Mouse (Mus musculus) spleen, adult 2 months (tissue): ENCODE data around the gene Vmn2r90. TPM values are rescaled to one million over a fixed set of nuclear protein-coding genes. Genes with fewer than 3 reads are reported as not detected.
"Not testable (repeated sequence)": the region's sequence is repeated elsewhere in the genome, so short reads cannot be mapped to it uniquely, and the experiment has no call there.

Experiments used
- DNase-seq, 2 experiments: peaks; one replicate each; pipeline versions ENCODE4 v3.0.0 to v3.0.0-alpha.2; 2012 to 2021; ENCODE audit warnings: low spot score in 2 of 2, low read depth in 1 of 2
- H3K27ac ChIP-seq: fragments of 200-500 bp; 2 replicates; pipeline ENCODE4 v1.5.1; 2012; ENCODE audit warnings: low read length, inconsistent platforms; ENCODE audit not compliant: insufficient read depth
- H3K27me3 ChIP-seq: fragments of 200-500 bp; 2 replicates; pipeline ENCODE4 v1.6.1; 2012; ENCODE audit warnings: mild to moderate bottlenecking, moderate library complexity, low read length, inconsistent platforms; ENCODE audit not compliant: control insufficient read depth, insufficient read depth
- H3K36me3 ChIP-seq: fragments of 200-500 bp; 2 replicates; pipeline ENCODE4 v1.6.1; 2012; ENCODE audit warnings: mild to moderate bottlenecking, low read length, inconsistent platforms; ENCODE audit not compliant: control insufficient read depth, insufficient read depth
- H3K4me1 ChIP-seq: fragments of 200-500 bp; 2 replicates; pipeline ENCODE4 v1.6.1; 2011; ENCODE audit warnings: inconsistent platforms; ENCODE audit not compliant: control insufficient read depth, insufficient read depth, insufficient read length
- H3K4me3 ChIP-seq: fragments of 200-500 bp; 2 replicates; pipeline ENCODE4 v1.5.1; 2011; ENCODE audit warnings: mild to moderate bottlenecking, inconsistent platforms; ENCODE audit not compliant: insufficient read depth, insufficient read length; ENCODE audit errors: extremely low read depth
- CTCF ChIP-seq: fragments of 200-500 bp; IDR thresholded peaks from 2 replicates; pipeline ENCODE4 v1.5.1; 2011; ENCODE audit warnings: mild to moderate bottlenecking, inconsistent platforms; ENCODE audit not compliant: insufficient read depth, insufficient read length, insufficient replicate concordance; ENCODE audit errors: extremely low read depth
- POLR2A ChIP-seq: fragments of 200-500 bp; IDR thresholded peaks from 2 replicates; pipeline ENCODE4 v1.6.1; 2011; ENCODE audit warnings: low read depth, low read length, inconsistent platforms
- WGBS: fragments of 180-500 bp; shearing (Covaris S2); methylation state at CpG from one replicate; pipeline ENCODE4 v1.1.7; 2018; 5-methylcytosine and 5-hydroxymethylcytosine counted together
- polyA plus RNA-seq: library from polyadenylated mRNA; depleted of rRNA; stranded (reverse); fragments of >200 nt; gene quantifications from 2 replicates; pipeline ENCODE4 v1.2.3, GENCODE M21; 2012; rRNA removed

The Vmn2r90 gene
- polyA plus RNA-seq, 1 experiment, result 0.07 TPM

GRCm38 (mm10) chr17:17749371-17749770, 45.8 kb downstream of the Vmn2r90 start:
- TF ChIP-seq CTCF, result peak; percentile 9; the same call in 1 of the 2 replicates
- peak; percentile 8 to 9 for DNase-seq
- not testable (repeated sequence) for H3K27me3 ChIP-seq, H3K36me3 ChIP-seq, H3K4me1 ChIP-seq, H3K4me3 ChIP-seq, H3K27ac ChIP-seq
- 6% methylated on average over 4 of the region's 4 CpGs for WGBS

- no peak for TF ChIP-seq POLR2A
- no peak for TF ChIP-seq CTCF
- 83% methylated on average over 1 of the region's 1 CpGs for WGBS
- DNase-seq, result no peak
- H3K4me3 ChIP-seq, result no peak overlapping the region
- H3K27ac ChIP-seq, result no peak overlapping the region
- H3K4me1 ChIP-seq, result no peaks in the 10 kb centered on the region
- H3K36me3 ChIP-seq, result no peaks in the 10 kb centered on the region
- H3K27me3 ChIP-seq, result no peaks in the 10 kb centered on the region
Measured at GRCm38 (mm10) chr17:17762614-17763293, 59.2 kb downstream of the Vmn2r90 start.

GRCm38 (mm10) chr17:17764206-17764605, 60.7 kb downstream of the Vmn2r90 start:
- H3K4me1 ChIP-seq, result no peaks in the 10 kb centered on the region
- H3K36me3 ChIP-seq, result no peaks in the 10 kb centered on the region
- 45% methylated on average over 1 of the region's 1 CpGs for WGBS
- no peak for DNase-seq
- no peaks in the 10 kb centered on the region for H3K27me3 ChIP-seq
- H3K4me3 ChIP-seq, result no peak overlapping the region
- no peak overlapping the region for H3K27ac ChIP-seq
- TF ChIP-seq CTCF, result no peak
- no peak for TF ChIP-seq POLR2A

GRCm38 (mm10) chr17:17766481-17766880, 62.9 kb downstream of the Vmn2r90 start:
- DNase-seq, result peak in 1 of 2 experiments; percentile 27
- Histone ChIP-seq H3K36me3 (no peaks in the 10 kb centered on the region), H3K27me3 (no peaks in the 10 kb centered on the region), H3K27ac (no peak overlapping the region), H3K4me1 (no peaks in the 10 kb centered on the region), H3K4me3 (no peak overlapping the region)
- 8% methylated on average over 3 of the region's 3 CpGs for WGBS
- TF ChIP-seq CTCF, result no peak
- TF ChIP-seq POLR2A, result no peak

Other genes starting within 250 kb of the Vmn2r90 start
- 7.3 and 7.4 TPM in 2 replicates for gene Lnpep, start 78.7 kb upstream of the Vmn2r90 start, polyA plus RNA-seq
- 6.8 and 8.6 TPM in 2 replicates for gene Spaca6, start 123.4 kb downstream of the Vmn2r90 start, polyA plus RNA-seq
- 0.11 and 0.25 TPM in 2 replicates for gene Has1, start 151.5 kb downstream of the Vmn2r90 start, polyA plus RNA-seq
- 8.2 and 8.9 TPM in 2 replicates for gene Fpr1, start 180.2 kb downstream of the Vmn2r90 start, polyA plus RNA-seq
- 2.4 and 2.8 TPM in 2 replicates for gene Fpr2, start 184.1 kb downstream of the Vmn2r90 start, polyA plus RNA-seq
- not detected in 2 replicates for gene Fpr3, start 184.1 kb downstream of the Vmn2r90 start, polyA plus RNA-seq